Mouse (Mus musculus): ENCODE data around the gene Bcl9l.

Gene Bcl9l

DNA sequence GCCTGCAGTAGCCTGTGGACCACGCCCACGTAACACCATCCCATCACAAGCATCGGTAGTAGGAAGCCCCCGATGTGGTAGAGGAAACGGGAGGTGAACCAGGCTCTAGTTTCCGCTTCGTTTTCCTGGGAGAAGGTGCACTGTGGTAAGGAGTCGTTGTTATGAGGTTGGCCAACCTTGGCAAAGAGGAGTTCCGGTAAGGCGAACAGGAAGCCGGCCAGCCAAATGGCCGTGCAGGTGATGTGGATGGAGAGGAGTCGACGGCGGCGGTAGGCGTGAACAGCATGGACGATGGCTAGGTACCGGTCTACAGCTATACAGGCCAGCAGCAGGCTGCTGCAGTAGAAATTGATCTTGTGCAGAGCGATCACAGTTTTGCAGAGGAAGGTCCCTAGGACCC is 31.0 kb downstream of the Bcl9l start:
- DNase-seq: no peak

DNA sequence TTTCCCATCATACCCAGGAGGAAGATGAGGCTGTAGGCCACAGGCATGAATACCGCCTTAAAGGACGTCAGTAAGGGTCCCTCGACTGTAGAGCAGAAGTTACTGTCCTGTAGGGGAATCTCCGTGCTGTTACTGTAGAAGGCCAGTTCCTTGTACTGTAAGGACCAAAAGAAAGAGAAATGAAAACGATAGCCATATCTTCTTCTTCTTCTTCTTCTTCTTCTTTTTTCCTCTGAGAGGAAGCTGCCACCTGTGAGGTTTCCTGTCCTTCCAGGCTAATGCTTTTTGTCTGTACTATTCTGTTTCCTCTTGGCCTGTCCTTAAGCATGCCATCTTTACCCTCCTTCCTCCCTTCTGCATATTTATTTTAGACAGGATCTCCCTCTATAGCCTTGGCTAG is 31.5 kb downstream of the Bcl9l start:
- no peak for DNase-seq

DNA sequence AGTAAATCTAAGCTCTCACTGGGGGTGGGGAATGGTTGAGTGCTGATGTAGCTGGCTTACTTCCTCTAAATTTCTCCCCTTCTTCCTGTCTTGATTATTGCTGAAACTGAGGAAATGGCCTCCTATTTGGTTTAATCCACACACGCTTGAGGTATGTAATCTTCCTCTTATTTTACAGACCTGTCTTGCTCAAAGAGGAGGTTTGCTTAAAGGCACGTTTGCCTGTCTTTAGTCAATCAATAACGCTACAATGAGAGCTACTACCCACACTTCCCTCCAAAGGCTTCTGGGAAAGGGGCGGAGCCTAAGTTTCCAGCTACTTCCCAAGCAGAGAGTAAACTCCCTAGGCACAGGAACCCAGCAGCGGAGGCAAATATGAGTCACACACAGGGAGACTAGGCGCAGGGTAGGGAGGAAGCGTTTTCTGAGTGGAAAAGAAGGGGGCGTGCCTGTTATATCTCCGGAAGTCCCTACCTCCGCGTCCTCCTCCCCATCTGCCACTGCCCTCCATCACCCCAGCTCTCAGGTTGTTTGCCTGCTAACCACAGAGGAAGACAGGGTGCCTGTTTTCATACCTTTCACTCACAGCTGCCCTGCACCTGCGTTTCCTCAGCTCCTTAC is 32.6 kb downstream of the Bcl9l start:
- DNase-seq: peak; percentile 90

DNA sequence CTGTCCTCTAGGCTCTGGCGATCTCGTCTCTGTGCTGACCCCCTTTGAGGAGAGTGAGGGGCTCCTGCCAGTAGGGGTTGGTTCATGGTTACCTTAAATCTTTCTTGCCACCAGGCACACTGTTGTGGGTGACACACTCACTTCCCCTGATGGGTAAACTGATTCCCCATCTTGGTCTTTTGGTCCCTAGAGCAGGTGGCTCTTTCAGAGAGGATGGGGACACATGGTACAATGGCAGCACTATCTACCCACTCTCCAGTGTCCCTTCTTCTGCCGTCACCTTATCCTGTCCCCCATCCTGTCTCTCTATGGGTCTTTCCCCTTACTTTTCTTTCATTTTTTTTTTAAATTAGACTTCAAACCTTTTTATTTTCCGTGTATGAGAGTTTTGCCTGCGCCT is 33.3 kb downstream of the Bcl9l start:
- no peak for DNase-seq

DNA sequence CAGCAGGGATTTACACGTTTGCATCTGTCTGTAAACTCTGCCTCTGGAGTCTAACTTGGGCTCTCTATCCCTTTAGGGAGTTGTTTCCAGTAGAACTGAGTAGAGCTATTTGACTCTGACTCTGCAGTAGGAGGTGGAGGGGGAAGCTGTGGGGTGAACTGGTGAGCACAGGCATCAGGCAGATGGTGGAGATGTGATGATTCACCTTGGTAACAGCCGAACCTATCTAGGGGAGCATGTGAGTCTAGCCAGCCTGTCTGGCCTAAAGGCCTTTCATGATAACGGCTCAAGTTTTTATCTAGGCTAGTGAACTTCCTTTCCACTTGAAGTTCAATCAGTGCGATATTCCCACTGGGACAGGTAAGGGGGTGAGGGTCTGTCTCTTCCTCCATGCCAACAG is 34.7 kb downstream of the Bcl9l start:
- no peak for DNase-seq

DNA sequence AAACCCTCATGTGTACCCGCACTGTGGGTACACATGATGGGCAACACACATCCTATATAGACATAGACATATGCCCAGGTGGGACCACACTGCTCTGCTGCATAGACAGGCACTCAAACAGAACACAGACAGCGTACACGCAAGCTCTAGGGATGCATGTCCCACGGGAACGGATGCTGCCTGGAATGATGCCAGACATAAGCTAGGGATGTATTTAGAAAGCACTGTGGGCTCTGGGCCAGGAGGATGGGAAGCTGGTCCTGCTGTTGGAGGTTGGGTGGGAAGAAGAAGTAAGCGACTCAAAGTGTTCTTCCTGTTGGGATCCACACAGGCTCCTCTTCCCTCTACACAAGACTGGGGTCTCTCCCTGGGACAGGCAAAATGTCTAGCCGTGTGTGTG is 35.4 kb downstream of the Bcl9l start:
- no peak for DNase-seq

DNA sequence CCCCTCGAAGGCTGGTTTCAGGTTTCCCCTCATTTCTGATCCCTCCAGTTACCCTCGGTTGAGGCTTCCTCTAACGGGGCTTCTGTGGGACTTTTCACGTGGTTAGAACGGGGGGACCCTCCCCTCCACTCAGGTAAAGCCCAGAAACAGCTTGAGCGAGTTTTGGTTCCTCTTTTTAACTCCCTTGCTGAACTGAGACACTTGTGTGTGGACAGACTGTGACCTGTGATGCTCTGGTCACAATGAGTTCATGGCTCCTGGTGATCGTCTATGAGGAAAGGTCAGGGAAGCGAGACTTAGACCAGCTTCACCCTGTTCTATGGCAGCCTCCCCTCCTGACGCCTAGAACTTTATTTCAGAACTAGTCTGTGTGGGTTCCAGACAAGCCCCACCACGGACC is 39.3 kb downstream of the Bcl9l start:
- no peak for DNase-seq

DNA sequence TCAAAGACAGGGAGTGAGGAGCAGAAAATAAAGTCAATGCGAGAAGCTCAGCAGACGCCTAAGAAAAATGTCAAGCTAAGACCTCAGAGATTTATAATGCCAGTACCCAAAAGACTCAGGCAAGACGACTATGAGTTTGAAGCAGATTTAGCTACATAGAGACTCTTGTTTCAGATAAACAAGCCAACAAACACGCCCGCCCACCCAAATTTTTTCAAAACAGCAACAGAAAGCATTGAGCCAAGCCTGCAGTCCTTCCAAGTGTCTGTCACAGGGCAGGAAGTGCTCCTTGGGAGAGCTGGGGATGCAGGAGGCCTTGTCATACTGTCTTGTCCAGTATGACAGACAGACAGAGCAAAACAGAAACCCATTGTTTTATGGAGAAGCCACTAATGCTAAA is 41.1 kb downstream of the Bcl9l start:
- no peak for DNase-seq

DNA sequence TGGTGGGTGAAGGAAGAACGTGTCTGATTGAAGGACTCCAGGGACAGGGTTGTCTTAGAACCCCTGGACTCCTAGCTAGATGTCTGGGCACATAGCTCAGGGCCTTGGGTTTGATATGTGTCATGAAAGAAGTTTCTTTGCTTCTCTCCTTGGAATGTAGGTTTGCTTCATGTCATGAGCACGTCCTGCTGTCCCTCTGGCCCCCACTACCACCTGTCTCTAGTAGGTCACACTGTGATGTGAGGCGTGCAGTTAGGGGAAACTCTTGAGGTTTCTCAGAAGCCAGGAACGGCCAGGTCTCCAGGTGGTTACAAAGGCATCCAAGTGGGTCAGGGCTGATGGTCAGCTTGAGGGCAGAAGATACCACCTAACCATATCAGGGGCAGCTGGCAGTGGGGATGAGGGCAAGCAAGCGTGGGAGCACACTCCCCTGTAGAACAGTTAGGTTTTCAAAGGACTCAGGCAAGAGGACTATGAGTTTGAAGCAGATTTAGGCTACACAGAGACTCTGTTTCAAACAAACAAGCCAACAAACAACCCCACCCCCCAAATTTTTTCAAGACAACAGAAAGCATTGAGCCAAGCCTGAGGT is 41.7 kb downstream of the Bcl9l start:
- no peak for DNase-seq

DNA sequence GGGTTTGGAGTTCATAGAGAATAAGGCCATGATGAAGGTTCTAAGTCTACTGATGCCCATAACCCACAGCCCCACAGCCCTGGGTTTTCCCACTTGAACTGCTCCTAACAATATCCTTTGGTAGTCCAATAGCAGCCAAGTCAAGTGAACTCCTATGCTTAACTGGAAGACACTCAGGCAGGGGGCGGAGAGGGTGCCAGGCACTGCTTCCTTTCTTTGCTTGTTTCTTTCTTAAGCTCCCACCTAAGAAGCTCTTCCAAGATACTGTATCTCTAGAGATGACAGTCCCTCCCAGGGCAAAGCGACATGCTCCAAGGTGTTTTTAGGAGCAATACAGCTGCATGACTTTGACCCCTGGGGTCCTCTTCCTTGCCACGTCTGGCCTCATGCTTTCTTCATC is 42.4 kb downstream of the Bcl9l start:
- DNase-seq: no peak

DNA sequence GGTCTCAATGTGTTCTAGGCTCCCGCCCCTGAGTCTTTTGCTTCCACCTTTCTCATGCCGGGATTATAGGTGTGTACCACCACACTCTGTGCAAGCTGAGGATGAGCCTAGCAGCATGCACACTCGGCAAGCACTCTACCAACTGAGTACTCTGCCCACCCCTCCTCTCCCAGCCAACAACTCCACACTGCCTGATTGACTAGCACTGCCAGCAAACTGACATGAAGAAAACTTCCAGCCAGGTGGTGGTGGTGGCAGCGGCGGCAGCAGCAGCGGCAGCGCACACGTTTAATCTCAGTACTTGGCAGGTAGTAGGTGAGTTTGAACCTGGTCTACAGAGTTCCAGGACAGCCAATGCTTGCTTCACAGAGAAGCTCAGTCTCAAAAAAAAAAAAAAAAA is 43.0 kb downstream of the Bcl9l start:
- DNase-seq: no peak

DNA sequence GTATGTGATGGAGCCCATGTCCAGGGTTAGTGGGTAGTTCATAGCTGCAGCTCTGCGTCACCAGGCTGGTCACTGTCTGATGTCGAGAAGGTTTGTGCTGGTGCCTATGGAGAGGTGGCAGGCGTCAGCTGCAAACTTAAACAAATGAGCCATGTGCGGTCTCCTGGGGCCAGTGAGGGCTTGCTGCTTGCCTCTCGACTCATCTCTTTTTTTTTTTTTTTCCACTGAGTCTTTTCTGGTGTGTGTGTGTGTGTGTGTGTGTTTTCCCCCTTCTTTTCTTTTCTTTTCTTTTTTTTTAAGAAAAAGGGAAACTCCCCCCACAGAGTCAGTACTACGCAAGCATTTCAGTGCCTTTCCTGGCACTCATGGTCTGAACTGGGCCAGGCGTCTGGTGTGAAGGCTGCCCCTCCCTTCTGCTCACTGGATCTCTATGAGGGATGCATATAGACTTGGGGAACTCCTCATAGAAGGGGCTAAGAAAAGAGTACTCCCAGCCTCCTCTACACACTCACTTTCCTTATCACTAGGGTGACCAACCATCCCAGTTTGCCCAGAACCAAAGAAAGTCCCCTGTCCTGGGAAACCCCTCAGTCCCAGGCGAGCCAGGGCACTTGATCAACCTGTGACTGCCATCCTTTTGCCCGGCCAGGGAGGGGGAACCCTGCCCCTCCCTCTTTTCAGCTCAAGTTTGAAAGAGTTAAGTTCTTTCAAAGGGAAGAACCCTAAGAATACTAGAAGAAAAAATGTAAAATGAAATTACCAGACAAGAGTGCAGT is 43.9 kb downstream of the Bcl9l start:
- DNase-seq: no peak

DNA sequence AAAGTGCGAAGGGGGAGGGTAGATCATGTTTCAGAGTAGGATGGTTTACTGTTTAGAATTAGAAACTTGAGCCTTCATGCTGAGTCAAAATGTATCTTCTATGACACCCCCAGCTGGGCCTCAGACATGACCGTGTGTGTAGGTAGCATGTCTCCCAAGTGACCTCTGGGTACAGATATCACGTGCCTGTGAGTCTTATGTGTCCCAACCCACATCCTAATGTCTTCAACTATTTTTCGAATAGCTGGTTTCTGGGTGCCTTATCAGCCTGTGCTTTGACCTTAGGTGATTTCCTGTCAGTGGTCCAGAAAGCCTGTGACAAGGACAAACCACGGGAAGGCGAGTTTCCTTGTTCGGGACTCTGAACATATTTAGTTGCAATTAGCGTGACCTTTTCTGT is 45.7 kb downstream of the Bcl9l start:
- no peak for DNase-seq

DNA sequence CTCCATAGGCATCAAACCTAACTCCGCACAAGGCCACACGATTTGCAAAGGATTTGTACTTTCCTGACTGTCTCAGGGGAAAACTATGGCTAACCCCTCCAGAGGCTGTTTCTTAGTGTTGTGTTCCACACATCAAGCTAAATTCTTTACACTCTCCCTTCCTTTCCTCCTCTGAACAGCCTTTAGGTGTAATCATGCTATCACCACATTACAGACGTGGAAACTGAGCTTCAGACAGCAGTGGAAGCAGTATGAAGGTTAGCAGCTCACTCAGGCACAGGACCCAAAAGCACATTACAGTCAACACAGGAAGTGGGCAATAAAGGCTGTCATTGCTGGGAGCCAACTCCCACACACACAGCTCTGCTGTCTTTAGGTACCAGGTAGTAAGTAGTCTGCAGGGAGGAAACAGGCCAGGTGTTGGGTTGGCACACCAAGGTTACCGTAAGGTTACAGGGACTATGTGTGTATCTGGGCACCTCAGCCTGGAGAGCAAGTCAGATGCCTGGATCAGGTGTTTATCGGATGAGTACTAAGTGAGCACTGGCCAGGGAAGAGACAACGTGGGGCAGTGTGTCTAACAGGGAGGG is 50.5 kb downstream of the Bcl9l start:
- no peak for DNase-seq

DNA sequence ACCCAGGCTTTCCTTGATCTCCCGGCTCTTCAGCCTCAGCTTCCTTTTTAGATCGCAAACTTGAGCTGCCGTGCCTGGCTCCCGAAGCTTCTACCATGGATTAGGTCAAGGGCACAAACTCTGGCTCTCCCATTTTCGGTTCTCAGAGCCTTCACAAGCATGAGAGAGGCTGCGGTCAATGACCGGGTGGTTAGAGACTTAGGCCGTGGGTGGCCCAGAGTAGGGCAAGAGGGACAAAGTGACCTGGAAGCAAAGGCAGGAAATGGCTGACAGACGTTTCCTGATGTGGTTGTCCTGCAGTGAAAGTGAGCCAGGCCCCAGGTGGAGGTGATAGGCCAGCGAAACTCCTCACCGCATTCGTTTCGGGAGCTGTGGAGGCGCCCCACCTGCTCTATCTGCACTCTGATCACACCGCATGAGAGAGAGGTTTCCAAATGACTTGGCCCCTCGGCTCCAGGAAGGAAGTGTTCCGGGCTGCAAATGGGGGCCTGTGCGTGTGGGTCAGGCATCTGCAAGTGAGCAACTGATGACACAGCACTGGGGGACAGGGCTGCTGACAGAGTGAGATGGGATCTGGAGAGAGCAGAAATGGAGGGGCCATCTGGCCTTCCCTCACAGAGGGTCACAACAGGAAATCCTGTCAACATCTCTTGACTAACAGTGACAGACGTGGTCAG is 55.1 kb downstream of the Bcl9l start:
- no peak for DNase-seq

DNA sequence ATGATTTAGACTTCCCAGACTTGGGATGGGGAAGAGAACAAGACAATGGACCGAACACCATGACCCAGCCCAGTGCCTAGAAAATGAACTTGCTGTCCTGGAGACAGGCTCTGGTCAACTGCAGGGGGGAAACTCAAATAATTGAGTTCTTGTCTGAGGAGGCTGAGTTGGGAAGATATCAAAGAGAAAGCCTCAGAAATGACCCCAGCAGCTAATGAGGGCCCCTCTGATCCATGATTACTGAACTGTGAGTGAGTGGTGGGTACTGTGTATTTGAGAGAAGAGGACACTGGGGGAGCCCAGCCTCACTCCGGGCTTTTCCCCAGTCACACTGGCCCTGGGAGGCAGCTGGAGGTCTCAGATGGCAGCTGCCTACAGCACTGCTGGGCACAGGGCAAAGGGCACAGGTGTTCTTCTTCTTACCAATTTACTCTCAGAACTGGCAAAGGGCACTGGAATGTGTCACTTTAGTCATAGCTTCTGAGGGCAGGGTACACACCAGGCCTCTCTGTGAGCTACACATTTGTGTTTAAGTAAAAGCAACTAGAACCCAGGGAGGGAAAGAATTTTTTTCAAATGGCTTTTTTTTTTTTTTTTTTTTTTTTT is 57.3 kb downstream of the Bcl9l start:
- DNase-seq: no peak

DNA sequence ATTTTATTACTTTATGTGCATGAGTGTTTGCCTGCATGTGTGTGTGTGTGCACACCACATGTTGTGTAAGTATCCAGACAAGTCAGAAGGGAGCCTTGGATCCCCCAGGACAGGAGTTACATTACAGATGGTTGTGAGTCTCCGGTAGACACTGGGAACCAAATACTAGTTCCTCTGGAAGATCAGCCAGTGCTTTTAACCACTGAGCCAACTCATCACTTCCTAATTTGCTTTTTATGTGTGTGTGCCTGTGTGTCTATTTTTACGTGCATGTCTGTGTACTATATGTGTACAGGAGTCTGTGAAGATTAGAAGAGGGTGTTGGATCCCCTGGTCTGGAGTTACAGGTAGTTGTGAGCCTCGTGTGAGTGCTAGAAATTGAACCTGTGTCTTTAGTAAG is 58.1 kb downstream of the Bcl9l start:
- no peak for DNase-seq

DNA sequence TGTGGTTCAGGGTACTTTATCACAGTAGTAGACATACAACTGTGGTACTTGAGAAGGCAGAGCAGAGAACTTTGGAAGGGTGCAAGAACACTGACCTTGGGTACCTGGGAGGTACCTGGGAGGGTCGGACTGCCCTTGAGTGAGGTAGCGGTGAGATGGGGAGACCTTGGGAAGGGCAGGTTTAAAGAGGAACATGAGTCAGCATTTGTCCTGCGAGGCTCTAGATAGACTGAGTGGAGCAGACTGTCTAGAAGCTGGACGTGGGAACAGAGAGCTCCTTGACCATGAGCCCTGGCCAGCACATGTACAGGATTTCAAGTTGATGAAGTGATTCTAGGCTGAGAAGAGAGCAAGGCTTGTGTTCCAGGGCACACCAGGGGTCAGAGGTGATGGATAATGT is 59.7 kb downstream of the Bcl9l start:
- DNase-seq: no peak

DNA sequence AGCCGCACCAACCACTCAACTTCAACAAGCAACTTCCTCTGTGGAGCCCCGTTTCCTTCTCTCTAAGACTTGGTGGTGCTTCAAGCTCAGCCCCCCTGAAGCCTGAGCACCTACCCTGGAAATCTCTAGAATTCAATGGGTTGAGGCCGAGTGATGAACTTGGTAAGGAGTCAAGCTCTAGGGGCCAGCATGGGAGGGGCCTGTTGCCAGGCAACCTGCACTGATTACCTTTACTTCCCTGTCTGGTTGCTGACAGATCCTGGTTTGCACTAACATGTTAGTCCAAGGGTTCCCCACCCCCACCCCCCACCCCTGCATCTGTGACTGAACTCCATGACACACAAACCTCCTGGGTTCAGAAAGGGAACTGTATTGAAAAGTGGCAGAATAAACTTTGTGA is 62.4 kb downstream of the Bcl9l start:
- no peak for DNase-seq

DNA sequence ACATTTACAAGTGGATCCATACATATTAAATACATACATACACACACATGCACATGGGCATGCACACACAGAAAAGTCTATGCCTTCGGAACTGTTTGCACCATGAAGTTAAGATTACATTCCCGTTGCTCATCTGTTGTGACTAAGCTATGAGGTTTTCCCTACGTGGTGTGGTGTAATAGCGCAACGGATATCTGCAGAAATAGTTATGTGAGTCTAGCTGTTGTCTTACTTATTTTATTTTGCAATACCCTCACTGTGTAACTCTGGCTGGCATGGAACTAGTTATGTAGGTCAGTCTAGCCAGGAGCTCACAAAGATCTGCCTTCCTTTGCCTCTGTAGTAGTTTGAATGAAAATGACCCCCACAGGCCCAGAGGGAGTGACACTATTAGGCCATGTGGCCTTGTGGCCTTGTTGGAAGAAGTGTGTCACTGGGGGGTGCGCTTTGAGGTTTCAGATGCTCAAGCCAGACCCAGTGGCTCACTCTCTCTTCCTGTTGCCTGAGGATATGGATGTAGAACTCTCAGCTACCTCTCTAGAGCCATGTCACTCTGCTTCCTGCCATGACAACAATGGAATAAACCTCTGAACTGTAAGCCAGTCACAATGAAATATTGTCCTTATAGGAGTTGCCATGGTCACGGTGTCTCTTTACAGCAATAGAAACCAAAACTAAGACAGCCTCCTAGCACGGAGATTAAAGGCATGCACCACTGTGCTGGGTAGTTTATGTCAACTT is 66.0 kb downstream of the Bcl9l start:
- no peak for DNase-seq

DNA sequence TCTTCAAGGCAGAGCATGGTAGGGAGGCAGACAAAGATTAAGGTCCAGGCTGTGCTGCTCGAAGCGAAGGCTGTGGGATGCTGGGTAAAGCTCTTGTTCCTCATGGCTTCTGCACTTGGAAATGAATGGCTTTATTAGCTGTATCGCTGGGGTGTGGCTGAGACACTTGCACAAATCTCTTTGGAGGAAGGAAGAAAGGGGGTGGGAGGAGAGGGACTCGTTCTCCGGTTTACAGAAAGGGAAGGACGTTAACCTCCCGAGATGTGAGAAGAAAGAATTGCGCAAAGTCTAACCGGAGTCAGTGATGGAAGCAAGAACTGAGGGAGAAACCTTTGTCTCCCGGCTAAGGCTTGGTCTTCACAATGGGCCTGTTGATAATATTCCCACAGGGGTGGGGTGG is 68.5 kb downstream of the Bcl9l start:
- peak; percentile 57 for DNase-seq

DNA sequence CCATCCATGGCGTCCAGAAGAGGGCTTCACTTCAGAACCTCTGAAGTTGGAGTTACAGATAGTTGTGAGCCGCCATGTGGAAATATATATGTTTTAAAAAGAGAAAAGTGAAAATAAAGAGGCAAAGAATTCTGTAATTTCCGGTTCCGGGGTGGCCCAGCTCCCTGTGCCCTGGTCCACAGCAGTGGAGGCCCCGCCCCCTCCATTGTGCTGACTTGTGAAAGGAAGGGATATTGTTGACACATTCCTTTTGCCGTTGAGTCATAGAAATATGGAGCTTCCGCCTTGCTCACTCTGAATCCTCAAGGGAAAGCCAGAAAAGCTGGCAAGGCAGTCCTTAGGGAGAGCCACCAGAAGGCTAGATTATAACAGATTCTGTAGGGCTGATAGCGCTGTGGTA is 69.5 kb downstream of the Bcl9l start:
- peak; percentile 90 for DNase-seq
